ENCODE assay signal across 8 mouse cellular contexts in the genomic region with DNA sequence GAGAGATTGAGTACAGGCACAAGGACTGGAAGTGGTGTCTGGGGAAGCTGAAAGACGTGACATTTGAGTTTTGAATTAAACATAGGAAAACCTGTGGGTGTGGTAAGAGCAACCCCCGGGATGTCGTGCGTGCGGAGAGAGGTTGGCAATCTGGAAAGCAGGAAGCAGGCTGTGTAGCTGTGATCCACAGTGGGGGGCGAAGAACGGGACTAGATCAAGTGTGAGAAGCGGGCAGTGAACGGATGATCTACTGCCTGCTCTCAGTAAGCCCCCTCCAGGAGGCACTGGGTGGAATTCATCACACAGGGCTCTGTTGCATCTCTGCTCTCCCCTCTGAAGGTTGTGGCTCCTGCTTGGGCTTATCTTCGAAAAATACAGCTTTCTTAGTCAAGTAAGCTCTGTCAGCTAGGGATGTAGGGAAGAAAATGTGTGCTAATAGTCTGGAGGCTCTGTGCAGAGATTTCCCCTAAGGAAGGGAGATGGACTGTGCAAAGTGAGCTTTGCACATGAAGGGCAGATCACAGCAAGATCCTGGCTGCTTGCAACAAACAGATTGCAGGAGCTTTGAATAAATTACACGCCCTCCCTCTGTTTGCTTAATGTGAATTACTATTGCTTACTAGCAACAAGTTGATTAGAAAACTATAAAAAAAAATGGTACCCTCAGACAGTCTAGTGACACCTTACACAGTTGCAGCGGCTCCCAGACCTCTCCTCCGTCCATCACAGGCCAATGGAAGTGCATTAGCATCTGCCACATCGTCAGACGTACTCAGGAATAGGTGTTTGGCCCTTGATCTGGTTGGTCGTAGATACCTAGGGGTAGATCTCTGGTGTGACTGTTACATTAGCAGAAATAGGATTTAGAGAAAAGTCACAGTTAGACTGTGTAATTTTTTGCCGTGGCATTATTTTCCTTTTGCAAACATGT.
DNase-seq lines count a peak whose midpoint lies in the region; ATAC-seq and TF ChIP-seq lines count a peak whose summit lies in the region.

No protein-coding gene starts in this region.

- H3K27ac ChIP-seq in heart, embryonic 11.5 days (ENCODE audit: low read depth, low read length) = no peak overlapping the region
- peak overlapping the region; percentile 11 for H3K27ac ChIP-seq in forebrain, postnatal 0 days (ENCODE audit: low read depth, low read length)

- peak overlapping the region; percentile 29 for H3K4me2 ChIP-seq in heart, embryonic 11.5 days
- H3K4me2 ChIP-seq in forebrain, postnatal 0 days (ENCODE audit: low read depth) = peak overlapping the region; percentile 47

- TF ChIP-seq CTCF in forebrain, postnatal 0 days (IDR thresholded peaks at IDR 0.05; ENCODE audit: low read depth) = no peak

- no peaks in the 10 kb centered on the region for H3K9me3 ChIP-seq in heart, embryonic 11.5 days (replicated peaks; ENCODE audit: control insufficient read depth, low read length)
- H3K9me3 ChIP-seq in forebrain, postnatal 0 days (ENCODE audit: low read length) = no peaks in the 10 kb centered on the region

- ATAC-seq in heart, embryonic 11.5 days (replicated peaks; ENCODE audit: insufficient number of reproducible peaks, low FRiP score, low TSS enrichment) = no peak
- peak; percentile 35 for ATAC-seq in forebrain, postnatal 0 days

- no peak for DNase-seq in heart, adult 11 months
- peak; percentile 82 for DNase-seq in cerebellum, adult 11-12 months
- peak; percentile 35 for DNase-seq in forebrain, postnatal 0 days
- DNase-seq in neural tube, embryonic 10.5 days (ENCODE audit: extremely low spot score, low spot score) = peak; percentile 20
- no peak for DNase-seq in thymus, postnatal 14 days
- no peak for DNase-seq in gastrocnemius, postnatal 14 days
- no peak for DNase-seq in heart, adult 18-20 months

- no peaks in the 10 kb centered on the region for H3K36me3 ChIP-seq in heart, embryonic 11.5 days (ENCODE audit: control insufficient read depth, insufficient read depth, low read length)
- H3K36me3 ChIP-seq in forebrain, postnatal 0 days (ENCODE audit: insufficient read depth) = no peaks in the 10 kb centered on the region

- peaks cover 8% of the 10 kb centered on the region; the same call in 1 of the 2 replicates for H3K4me1 ChIP-seq in heart, embryonic 11.5 days (ENCODE audit: control insufficient read depth, insufficient read depth, low read length)
- H3K4me1 ChIP-seq in forebrain, postnatal 0 days (ENCODE audit: insufficient read depth) = peaks cover 12% of the 10 kb centered on the region; the same call in 1 of the 2 replicates

- no peak overlapping the region for H3K9ac ChIP-seq in heart, embryonic 11.5 days (ENCODE audit: low read depth, low read length)
- H3K9ac ChIP-seq in forebrain, postnatal 0 days = peak overlapping the region; percentile 41; the same call in 1 of the 2 replicates

- WGBS in heart, embryonic 11.5 days (ENCODE audit: insufficient replicate concordance) = 21% methylated on average over 17 of the region's 17 CpGs
- WGBS in forebrain, postnatal 0 days = 26% methylated on average over 17 of the region's 17 CpGs

- intact Hi-C loops in gastrocnemius, postnatal 14 days (cut with DNase I; ENCODE audit: low total_unique reads) = loop anchor here (10.0 kb wide), 1 partner anchor 548 kb away; no protein-coding TSS in a partner anchor

- H3K4me3 ChIP-seq in heart, embryonic 11.5 days (ENCODE audit: low read depth, low read length) = no peak overlapping the region
- H3K4me3 ChIP-seq in forebrain, postnatal 0 days (ENCODE audit: low read depth, low read length) = no peak overlapping the region

- H3K27me3 ChIP-seq in heart, embryonic 11.5 days (ENCODE audit: control insufficient read depth, insufficient read depth, low read length) = no peaks in the 10 kb centered on the region
- no peaks in the 10 kb centered on the region for H3K27me3 ChIP-seq in forebrain, postnatal 0 days (ENCODE audit: insufficient read depth, low read length)

Comparison
In these comparisons a context has a peak if more than half of its experiments do, and no peak if none do; other contexts are left out.
1. DNase-seq: peak in cerebellum, adult 11-12 months (single experiment), forebrain, postnatal 0 days (single experiment) and neural tube, embryonic 10.5 days (single experiment); none in heart, adult 11 months (single experiment), thymus, postnatal 14 days (single experiment), gastrocnemius, postnatal 14 days (single experiment) and heart, adult 18-20 months (0 of 2).